Mouse (Mus musculus) MEL (cell line): ENCODE results near the gene Tfap4. TPM values are rescaled to one million over a fixed set of nuclear protein-coding genes. Genes with fewer than 3 reads are reported as not detected.

Source experiments
- DNase-seq: peaks from one replicate; pipeline ENCODE4 v3.0.0; 2011; ENCODE audit warnings: low read depth, low spot score
- H3K27ac ChIP-seq: 2 replicates; pipeline ENCODE4 v1.5.1; 2012; ENCODE audit warnings: low read depth, mild to moderate bottlenecking, control low read depth, low read length, moderate library complexity; ENCODE audit not compliant: control insufficient read depth
- H3K27me3 ChIP-seq, 2 experiments: fragments of 150-350 bp in 1 of 2; sonication (generic) in 1 of 2; 2 replicates each; pipeline ENCODE4 v1.6.1; 2012; ENCODE audit warnings: low read length in 2 of 2, mild to moderate bottlenecking in 2 of 2, improper control_type of control experiment in 1 of 2, moderate library complexity in 1 of 2; ENCODE audit not compliant: insufficient read depth in 2 of 2, control insufficient read depth in 1 of 2
- H3K36me3 ChIP-seq, 2 experiments: 2 replicates each; pipeline ENCODE4 v1.6.1; 2012 to 2014; ENCODE audit warnings: low read length in 2 of 2, improper control_type of control experiment in 1 of 2, inconsistent platforms in 1 of 2, mild to moderate bottlenecking in 1 of 2; ENCODE audit not compliant: insufficient read depth in 2 of 2, control insufficient read depth in 1 of 2
- H3K4me1 ChIP-seq, 2 experiments: fragments of 150-350 bp in 1 of 2; sonication (generic) in 1 of 2; 2 replicates each; pipeline ENCODE4 v1.6.1; 2012; ENCODE audit warnings: low read length in 2 of 2, improper control_type of control experiment in 1 of 2, mild to moderate bottlenecking in 1 of 2; ENCODE audit not compliant: insufficient read depth in 2 of 2, control insufficient read depth in 1 of 2
- H3K4me3 ChIP-seq, 2 experiments: fragments of 150-350 bp in 1 of 2; sonication (generic) in 1 of 2; 2 replicates each; pipeline ENCODE4 v1.5.1; 2012; ENCODE audit warnings: low read depth in 2 of 2, low read length in 2 of 2, mild to moderate bottlenecking in 2 of 2, moderate library complexity in 2 of 2, control low read depth in 1 of 2, improper control_type of control experiment in 1 of 2; ENCODE audit not compliant: control insufficient read depth in 1 of 2, insufficient read depth in 1 of 2
- H3K79me2 ChIP-seq: 2 replicates; pipeline ENCODE4 v1.6.1; 2012; ENCODE audit warnings: mild to moderate bottlenecking, low read length, moderate library complexity; ENCODE audit not compliant: control insufficient read depth, poor library complexity, insufficient read depth
- H3K9ac ChIP-seq: 2 replicates; pipeline ENCODE4 v1.6.1; 2012; ENCODE audit warnings: low read depth, mild to moderate bottlenecking, control low read depth, low read length, moderate library complexity; ENCODE audit not compliant: control insufficient read depth, poor library complexity, severe bottlenecking
- H3K9me3 ChIP-seq: fragments of 150-350 bp; sonication (generic); replicated peaks from 2 replicates; pipeline ENCODE4 v1.6.1; 2012; ENCODE audit warnings: mild to moderate bottlenecking, low read length, improper control_type of control experiment, moderate library complexity; ENCODE audit not compliant: insufficient read depth
- BHLHE40 ChIP-seq: IDR thresholded peaks from 2 replicates; pipeline ENCODE4 v1.6.1; 2012; ENCODE audit warnings: low read depth, mild to moderate bottlenecking, inconsistent platforms, low read length, improper control_type of control experiment, borderline replicate concordance
- CTCF ChIP-seq, 3 experiments: IDR thresholded peaks in 2 of 3; conservative IDR thresholded peaks in 1 of 3; 2 replicates each; pipeline ENCODE4 v1.5.1; 2011 to 2012; ENCODE audit warnings: low read length in 3 of 3, low read depth in 2 of 3, mild to moderate bottlenecking in 2 of 3, improper control_type of control experiment in 1 of 3, inconsistent platforms in 1 of 3, mixed read lengths in 1 of 3, moderate library complexity in 1 of 3; ENCODE audit not compliant: control insufficient read depth in 1 of 3, insufficient read depth in 1 of 3, poor library complexity in 1 of 3, severe bottlenecking in 1 of 3
- E2F4 ChIP-seq: IDR thresholded peaks from 2 replicates; pipeline ENCODE4 v1.6.1; 2011; ENCODE audit warnings: low read depth, low read length, improper control_type of control experiment, borderline replicate concordance
- HCFC1 ChIP-seq: IDR thresholded peaks from 2 replicates; pipeline ENCODE4 v1.6.1; 2012; ENCODE audit warnings: low read depth, mild to moderate bottlenecking, inconsistent platforms, low read length, improper control_type of control experiment, moderate library complexity
- JUND ChIP-seq: IDR thresholded peaks from 2 replicates; pipeline ENCODE4 v1.6.1; 2011; ENCODE audit warnings: low read depth, mild to moderate bottlenecking, improper control_type of control experiment, low read length
- KAT2A ChIP-seq: conservative IDR thresholded peaks from 2 replicates; pipeline ENCODE4 v1.6.1; 2012; ENCODE audit warnings: low read depth, low read length, improper control_type of control experiment, inconsistent platforms
- MAFK ChIP-seq: IDR thresholded peaks from 2 replicates; pipeline ENCODE4 v1.6.1; 2011; ENCODE audit warnings: low read depth, mild to moderate bottlenecking, low read length, improper control_type of control experiment, borderline replicate concordance
- MAX ChIP-seq: IDR thresholded peaks from 2 replicates; pipeline ENCODE4 v1.6.1; 2011; ENCODE audit warnings: low read length, improper control_type of control experiment
- MYB ChIP-seq: IDR thresholded peaks from 2 replicates; pipeline ENCODE4 v1.6.1; 2011; ENCODE audit warnings: mild to moderate bottlenecking, low read depth, low read length, improper control_type of control experiment
- NELFE ChIP-seq: IDR thresholded peaks from 2 replicates; pipeline ENCODE4 v1.6.1; 2011; ENCODE audit warnings: low read depth, low read length, improper control_type of control experiment
- NRF1 ChIP-seq: IDR thresholded peaks from 2 replicates; pipeline ENCODE4 v1.6.1; 2014; ENCODE audit warnings: low read depth, mild to moderate bottlenecking, inconsistent platforms, low read length, improper control_type of control experiment, moderate library complexity; ENCODE audit not compliant: poor library complexity, insufficient read depth, severe bottlenecking
- POLR2A ChIP-seq, 2 experiments: IDR thresholded peaks; 2 replicates each; pipeline ENCODE4 v1.6.1; 2011 to 2012; ENCODE audit warnings: low read length in 2 of 2, mild to moderate bottlenecking in 2 of 2, control low read depth in 1 of 2, improper control_type of control experiment in 1 of 2, low read depth in 1 of 2, moderate library complexity in 1 of 2; ENCODE audit not compliant: control insufficient read depth in 1 of 2, insufficient read depth in 1 of 2, poor library complexity in 1 of 2
- POLR2AphosphoS2 ChIP-seq: IDR thresholded peaks from 2 replicates; pipeline ENCODE4 v1.6.1; 2011; ENCODE audit warnings: low read length, improper control_type of control experiment
- POLR2AphosphoS5 ChIP-seq: IDR thresholded peaks from 2 replicates; pipeline ENCODE4 v1.6.1; 2012; ENCODE audit warnings: low read depth, borderline replicate concordance, mild to moderate bottlenecking, inconsistent platforms, low read length, moderate library complexity, mixed read lengths
- RAD21 ChIP-seq: IDR thresholded peaks from 2 replicates; pipeline ENCODE4 v1.6.1; 2011; ENCODE audit warnings: mild to moderate bottlenecking, low read depth, low read length, improper control_type of control experiment
- RCOR1 ChIP-seq: IDR thresholded peaks from 2 replicates; pipeline ENCODE4 v1.6.1; 2012; ENCODE audit warnings: low read depth, mild to moderate bottlenecking, inconsistent platforms, low read length, improper control_type of control experiment
- SMC3 ChIP-seq: IDR thresholded peaks from 2 replicates; pipeline ENCODE4 v1.6.1; 2011; ENCODE audit warnings: low read depth, low read length, improper control_type of control experiment
- TAL1 ChIP-seq: IDR thresholded peaks from 2 replicates; pipeline ENCODE4 v1.6.1; 2012; ENCODE audit warnings: mild to moderate bottlenecking, inconsistent platforms, low read length, moderate library complexity, mixed read lengths
- TBP ChIP-seq: IDR thresholded peaks from 2 replicates; pipeline ENCODE4 v1.8.0; 2011; ENCODE audit warnings: low read depth, low read length, improper control_type of control experiment
- TCF12 ChIP-seq: IDR thresholded peaks from 2 replicates; pipeline ENCODE4 v1.6.1; 2014; ENCODE audit warnings: low read depth, mild to moderate bottlenecking, inconsistent platforms, low read length, improper control_type of control experiment, moderate library complexity
- USF1 ChIP-seq: IDR thresholded peaks from 2 replicates; pipeline ENCODE4 v1.6.1; 2014; ENCODE audit warnings: low read depth, mild to moderate bottlenecking, inconsistent platforms, low read length, improper control_type of control experiment, moderate library complexity
- USF2 ChIP-seq, 2 experiments: IDR thresholded peaks; 2 replicates each; pipeline ENCODE4 v1.6.1; 2011 to 2012; ENCODE audit warnings: improper control_type of control experiment in 2 of 2, low read length in 2 of 2, borderline replicate concordance in 1 of 2, inconsistent platforms in 1 of 2, low read depth in 1 of 2, mild to moderate bottlenecking in 1 of 2; ENCODE audit not compliant: insufficient read depth in 1 of 2
- ZC3H11A ChIP-seq: IDR thresholded peaks from 2 replicates; pipeline ENCODE4 v1.6.1; 2012; ENCODE audit warnings: low read depth, mild to moderate bottlenecking, inconsistent platforms, low read length, improper control_type of control experiment
- ZMIZ1 ChIP-seq: IDR thresholded peaks from 2 replicates; pipeline ENCODE4 v1.6.1; 2012; ENCODE audit warnings: low read depth, mild to moderate bottlenecking, inconsistent platforms, low read length, improper control_type of control experiment, moderate library complexity
- polyA plus RNA-seq, 2 experiments: library from polyadenylated mRNA; stranded (reverse) in 1 of 2; unstranded in 1 of 2; fragments of >175 nt in 1 of 2; fragments of >200 nt in 1 of 2; gene quantifications; 2 replicates each; pipeline versions ENCODE4 v1.2.1 to v1.2.4; 2012; ENCODE audit warnings: low replicate concordance in 2 of 2, low read depth in 1 of 2; ENCODE audit not compliant: insufficient read length in 2 of 2, insufficient read depth in 1 of 2, missing spikeins in 1 of 2
- total RNA-seq: library from RNA; depleted of rRNA; stranded (reverse); fragments of 300-350 nt; gene quantifications from 2 replicates; pipeline ENCODE4 v1.2.3, GENCODE M21; 2012

The Tfap4 gene
- total and polyA plus RNA-seq, 3 experiments, result 26.2 to 217 (median 40.3) TPM

DNA sequence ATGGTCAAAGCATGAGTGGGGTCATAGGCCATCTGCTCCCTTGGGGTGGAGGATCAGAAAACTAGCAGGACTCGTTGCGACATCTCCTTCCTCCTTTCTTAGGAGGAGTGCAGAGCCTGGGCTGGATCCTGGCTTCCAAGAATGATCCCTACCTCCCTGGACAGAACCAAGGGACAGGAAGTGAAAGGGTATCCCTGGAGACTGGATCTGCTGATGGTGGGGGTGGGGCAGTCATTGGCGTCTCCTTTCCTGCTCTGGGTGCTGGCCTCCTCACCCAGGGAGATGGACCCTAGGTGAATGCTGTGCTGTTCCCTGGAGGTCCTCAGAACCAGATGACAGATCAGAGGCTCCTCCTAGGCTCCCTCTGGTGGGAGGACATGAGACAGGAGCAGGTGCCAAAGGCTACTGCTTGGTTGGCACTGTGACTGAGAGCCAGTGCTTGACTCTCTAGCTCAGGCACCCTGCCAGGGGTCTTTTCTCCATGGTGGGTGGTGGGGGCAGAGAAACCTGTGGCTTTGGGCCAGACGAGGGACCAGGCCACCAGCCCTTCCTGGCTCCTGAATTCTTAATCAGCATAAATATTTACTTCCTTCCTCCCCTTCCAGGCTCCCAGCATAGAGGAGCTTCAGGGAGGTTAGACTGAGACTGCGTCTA, 46.9 kb upstream of the Tfap4 start:
- H3K27me3 ChIP-seq, result no peaks in the 10 kb centered on the region
- H3K79me2 ChIP-seq, result no peaks in the 10 kb centered on the region
- no peak overlapping the region for H3K9ac ChIP-seq
- H3K4me1 ChIP-seq, result no peaks in the 10 kb centered on the region; a peak in 1 of 4 replicates
- H3K27ac ChIP-seq, result no peak overlapping the region
- no peaks in the 10 kb centered on the region for H3K36me3 ChIP-seq
- TF ChIP-seq SMC3 (peak; percentile 73), RAD21 (peak; percentile 14), KAT2A (no peak), POLR2A (IDR thresholded peaks at IDR 0.05; ENCODE audit: control insufficient read depth in 1 of 2, insufficient read depth in 1 of 2, low read depth in 1 of 2, low read length in 2 of 2, poor library complexity in 1 of 2) (no peak), ZMIZ1 (no peak), TAL1 (no peak), MYB (no peak), HCFC1 (no peak), USF2 (IDR thresholded peaks at IDR 0.05; ENCODE audit: borderline replicate concordance in 1 of 2, insufficient read depth in 1 of 2, low read depth in 1 of 2, low read length in 2 of 2) (no peak), CTCF (IDR thresholded peaks at IDR 0.05 in 2 of 3, conservative IDR thresholded peaks at IDR 0.05 in 1 of 3; ENCODE audit: control insufficient read depth in 1 of 3, insufficient read depth in 1 of 3, low read depth in 2 of 3, low read length in 3 of 3, poor library complexity in 1 of 3, severe bottlenecking in 1 of 3) (peak; percentile 13 to 58 (median 50); a peak in 4 of 6 replicates)
- no peak overlapping the region for H3K4me3 ChIP-seq
- DNase-seq, result no peak
- no peaks in the 10 kb centered on the region for H3K9me3 ChIP-seq

DNA sequence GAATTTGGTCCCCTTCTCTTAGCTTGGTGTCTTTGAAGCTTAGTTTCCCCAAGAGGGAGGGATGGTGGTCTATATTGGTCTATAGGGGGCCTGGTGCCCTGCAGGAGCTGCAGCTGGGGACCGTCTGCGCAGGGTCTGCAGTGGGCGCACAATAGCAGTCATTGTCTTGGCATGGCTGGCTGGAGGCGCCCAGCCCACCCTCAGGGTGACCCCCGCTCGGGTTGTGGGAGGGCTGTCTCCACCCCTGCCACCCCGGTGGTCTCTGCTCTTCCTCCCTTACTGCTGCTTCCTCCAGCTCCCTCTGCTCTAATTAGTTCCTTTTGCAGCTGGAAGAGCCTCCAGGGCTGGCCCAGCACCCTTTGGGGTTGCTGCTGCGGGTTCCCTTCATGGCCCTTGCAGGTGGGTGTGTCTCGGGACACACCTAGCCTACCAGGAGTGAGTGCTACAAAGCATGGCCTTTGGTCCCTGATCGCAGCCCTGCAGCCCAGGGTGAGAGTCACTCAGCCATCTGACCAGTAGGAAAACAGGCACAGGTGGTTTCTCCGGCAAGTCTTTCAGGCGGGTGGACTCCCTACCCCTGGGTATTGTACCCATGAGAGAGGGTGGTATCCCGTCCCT, 46.0 kb upstream of the Tfap4 start:
- H3K4me3 ChIP-seq, result no peak overlapping the region
- H3K9me3 ChIP-seq, result no peaks in the 10 kb centered on the region
- H3K27me3 ChIP-seq, result no peaks in the 10 kb centered on the region
- H3K79me2 ChIP-seq, result no peaks in the 10 kb centered on the region
- H3K36me3 ChIP-seq, result no peaks in the 10 kb centered on the region
- no peaks in the 10 kb centered on the region; a peak in 1 of 4 replicates for H3K4me1 ChIP-seq
- TF ChIP-seq BHLHE40, result no peak
- TF ChIP-seq JUND, result no peak
- TF ChIP-seq MAFK, result no peak
- no peak for TF ChIP-seq SMC3
- no peak for DNase-seq
- no peak overlapping the region for H3K27ac ChIP-seq
- H3K9ac ChIP-seq, result no peak overlapping the region

DNA sequence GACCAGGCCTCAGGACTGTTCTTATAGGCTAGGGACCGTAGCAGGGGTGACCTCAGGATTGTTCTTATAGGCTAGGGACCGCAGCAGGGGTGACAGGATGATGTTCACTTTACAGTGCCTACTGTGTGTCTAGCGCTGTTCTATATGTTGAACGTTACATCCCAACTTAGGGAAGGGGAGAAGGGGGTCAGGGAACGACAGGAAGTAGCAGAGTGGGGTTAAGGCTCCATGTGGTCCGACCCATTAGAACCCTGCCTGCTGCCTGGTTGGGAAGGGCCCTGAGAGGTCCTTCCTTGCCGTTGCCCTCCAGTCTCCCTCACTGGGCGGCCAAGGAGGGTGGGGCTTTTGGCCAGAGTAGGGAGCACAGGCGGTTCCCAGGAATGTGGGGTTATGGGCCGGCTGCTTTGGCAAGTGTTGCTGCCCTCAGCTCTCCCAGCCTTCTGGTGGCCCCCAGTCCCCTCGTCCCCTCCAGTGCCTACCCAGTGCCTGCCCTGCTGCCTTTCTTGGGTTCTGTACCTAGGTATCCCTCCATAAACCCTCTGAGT, 44.7 kb upstream of the Tfap4 start:
- no peak overlapping the region for H3K9ac ChIP-seq
- H3K4me1 ChIP-seq, result no peaks in the 10 kb centered on the region; a peak in 1 of 4 replicates
- no peaks in the 10 kb centered on the region for H3K27me3 ChIP-seq
- no peaks in the 10 kb centered on the region for H3K9me3 ChIP-seq
- no peaks in the 10 kb centered on the region for H3K36me3 ChIP-seq
- no peak for DNase-seq
- no peak for TF ChIP-seq E2F4
- no peak for TF ChIP-seq ZMIZ1
- TF ChIP-seq POLR2AphosphoS2, result no peak
- no peak for TF ChIP-seq TAL1
- TF ChIP-seq TBP, result no peak
- TF ChIP-seq MAX, result no peak
- no peak for TF ChIP-seq ZC3H11A
- no peak for TF ChIP-seq RCOR1
- no peak for TF ChIP-seq CTCF (IDR thresholded peaks at IDR 0.05 in 2 of 3, conservative IDR thresholded peaks at IDR 0.05 in 1 of 3; ENCODE audit: control insufficient read depth in 1 of 3, insufficient read depth in 1 of 3, low read depth in 2 of 3, low read length in 3 of 3, poor library complexity in 1 of 3, severe bottlenecking in 1 of 3)
- no peak for TF ChIP-seq POLR2AphosphoS5
- TF ChIP-seq NELFE, result no peak
- no peak for TF ChIP-seq NRF1
- TF ChIP-seq TCF12, result no peak
- TF ChIP-seq USF1, result no peak
- no peak overlapping the region for H3K4me3 ChIP-seq
- H3K27ac ChIP-seq, result no peak overlapping the region
- H3K79me2 ChIP-seq, result no peaks in the 10 kb centered on the region
